Mouse (Mus musculus) C2C12 (cell line): ENCODE data around the gene Cpne8. TPM values are rescaled to one million over a fixed set of nuclear protein-coding genes. Genes with fewer than 3 reads are reported as not detected.

Source experiments
- H3K27me3 ChIP-seq: one replicate; pipeline ENCODE4 v1.6.1; 2011; ENCODE audit not compliant: control insufficient read depth, insufficient read depth, insufficient read length
- H3K36me3 ChIP-seq: one replicate; pipeline ENCODE4 v1.6.1; 2011; ENCODE audit not compliant: control insufficient read depth, insufficient read depth
- H3K4me3 ChIP-seq: one replicate; pipeline ENCODE4 v1.5.1; 2011; ENCODE audit warnings: mild to moderate bottlenecking, control low read depth; ENCODE audit not compliant: poor library complexity, insufficient read depth, severe bottlenecking
- H3K79me2 ChIP-seq: one replicate; pipeline ENCODE4 v1.6.1; 2011; ENCODE audit not compliant: control insufficient read depth, insufficient read depth
- H3K79me3 ChIP-seq: one replicate; pipeline ENCODE4 v1.6.1; 2011; ENCODE audit warnings: low read depth, control low read depth
- H3ac ChIP-seq: one replicate; pipeline ENCODE3; 2011; ENCODE audit warnings: low read depth; ENCODE audit not compliant: control insufficient read depth, insufficient read length
- CEBPB ChIP-seq: IDR thresholded peaks from one replicate; pipeline ENCODE4 v1.6.1; 2011; ENCODE audit warnings: low read depth, mild to moderate bottlenecking, control low read depth, moderate library complexity
- CTCF ChIP-seq: IDR thresholded peaks from one replicate; pipeline ENCODE4 v1.5.1; 2011; ENCODE audit not compliant: control insufficient read depth, insufficient read depth, insufficient read length
- FOSL1 ChIP-seq: IDR thresholded peaks from one replicate; pipeline ENCODE4 v1.8.0; 2011; ENCODE audit warnings: mild to moderate bottlenecking, low read length; ENCODE audit not compliant: poor library complexity, insufficient read depth, severe bottlenecking
- MAX ChIP-seq: IDR thresholded peaks from one replicate; pipeline ENCODE4 v1.6.1; 2011; ENCODE audit warnings: mild to moderate bottlenecking, control low read depth
- MYOD1 ChIP-seq: IDR thresholded peaks from one replicate; pipeline ENCODE4 v1.6.1; 2011; ENCODE audit warnings: low read depth; ENCODE audit not compliant: control insufficient read depth, insufficient read length
- MYOG ChIP-seq: IDR thresholded peaks from one replicate; pipeline ENCODE4 v1.6.1; 2011; ENCODE audit not compliant: control insufficient read depth, insufficient read length; ENCODE audit errors: extremely low read depth
- USF1 ChIP-seq: IDR thresholded peaks from one replicate; pipeline ENCODE4 v1.6.1; 2011; ENCODE audit warnings: low read depth, mild to moderate bottlenecking, control low read depth, moderate library complexity
- polyA plus RNA-seq: library from polyadenylated mRNA; unstranded; fragments of >200 nt; fragmentation: generic; extraction: Trizol; gene quantifications from one replicate; pipeline ENCODE4 v1.2.1, GENCODE M21; 2012; ENCODE audit warnings: missing spikeins

Cpne8 gene
- polyA plus RNA-seq, 1 experiment, result 5.4 TPM

DNA sequence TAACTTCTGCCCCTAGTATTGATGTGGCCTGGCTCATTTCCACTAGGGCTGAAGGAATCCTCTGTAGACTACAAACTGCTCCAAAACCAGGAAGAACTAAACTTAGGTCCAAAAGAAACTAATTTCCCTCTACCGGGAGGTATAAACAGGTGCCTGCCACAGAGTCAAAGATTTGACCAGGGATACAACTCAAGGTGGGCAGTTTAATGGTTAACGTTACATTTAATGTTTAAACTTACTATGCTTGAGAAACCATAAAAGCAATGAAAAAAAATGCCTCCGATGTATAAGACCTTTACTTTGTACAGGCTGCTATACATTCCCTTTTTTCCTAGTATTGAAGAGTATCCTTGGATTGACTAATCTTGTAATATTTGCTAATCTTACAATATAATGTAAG is 18.5 kb downstream of the Cpne8 start:
- no peak for TF ChIP-seq MAX
- TF ChIP-seq CEBPB, result no peak
- Histone ChIP-seq H3K79me2 (no peaks in the 10 kb centered on the region), H3K36me3 (no peaks in the 10 kb centered on the region), H3K79me3 (no peaks in the 10 kb centered on the region), H3K4me3 (no peak overlapping the region), H3ac (no peak overlapping the region), H3K27me3 (no peaks in the 10 kb centered on the region)

DNA sequence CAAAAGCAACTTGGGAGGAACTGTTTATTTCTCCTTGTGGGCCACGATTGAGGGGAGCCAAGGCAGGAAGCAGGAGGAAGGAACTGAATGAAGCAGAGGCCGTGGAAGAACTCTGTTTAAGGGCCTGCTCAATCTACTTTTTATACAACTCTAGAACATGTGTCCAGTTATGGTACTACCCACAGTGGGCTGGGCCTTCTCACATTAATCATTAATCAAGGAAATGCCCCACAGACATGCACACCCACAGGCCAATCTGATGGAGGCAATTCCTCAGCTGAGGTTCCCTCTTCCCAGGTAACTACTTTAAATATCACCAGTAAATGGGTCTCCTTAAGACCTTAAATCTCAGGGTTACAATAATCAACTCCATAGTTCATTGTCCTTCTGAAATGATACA is 21.2 kb downstream of the Cpne8 start:
- Histone ChIP-seq H3ac (no peak overlapping the region), H3K79me3 (no peaks in the 10 kb centered on the region), H3K79me2 (no peaks in the 10 kb centered on the region), H3K27me3 (no peaks in the 10 kb centered on the region), H3K36me3 (no peaks in the 10 kb centered on the region), H3K4me3 (no peak overlapping the region)
- no peak for TF ChIP-seq MYOG
- TF ChIP-seq CEBPB, result no peak
- no peak for TF ChIP-seq MYOD1
- TF ChIP-seq USF1, result no peak
- no peak for TF ChIP-seq MAX
- TF ChIP-seq FOSL1, result no peak
- no peak for TF ChIP-seq CTCF

DNA sequence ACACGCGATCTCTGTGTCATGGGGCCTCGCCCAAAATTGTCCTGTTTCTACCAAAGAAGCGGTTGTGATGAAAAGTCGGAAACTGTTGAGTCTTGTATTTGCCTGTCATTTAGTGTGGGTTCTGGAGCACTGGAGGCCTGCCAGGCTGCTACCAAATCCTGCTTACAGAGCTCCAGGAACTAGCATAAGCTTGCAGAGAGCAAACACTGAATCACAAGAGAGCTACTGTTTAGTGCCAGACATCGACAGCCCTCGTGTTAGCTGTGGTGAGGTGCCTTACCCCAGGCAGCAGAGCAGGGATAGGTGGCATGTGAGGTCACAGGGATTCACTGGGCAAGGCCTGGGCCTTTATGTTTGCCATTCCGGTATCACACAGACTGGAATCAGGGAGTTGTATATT is 22.7 kb downstream of the Cpne8 start:
- H3ac ChIP-seq, result no peak overlapping the region
- H3K27me3 ChIP-seq, result no peaks in the 10 kb centered on the region
- no peaks in the 10 kb centered on the region for H3K79me3 ChIP-seq
- H3K79me2 ChIP-seq, result no peaks in the 10 kb centered on the region
- TF ChIP-seq FOSL1 (no peak), USF1 (no peak), CEBPB (no peak), CTCF (no peak), MYOG (no peak)
- no peak overlapping the region for H3K4me3 ChIP-seq
- H3K36me3 ChIP-seq, result no peaks in the 10 kb centered on the region

DNA sequence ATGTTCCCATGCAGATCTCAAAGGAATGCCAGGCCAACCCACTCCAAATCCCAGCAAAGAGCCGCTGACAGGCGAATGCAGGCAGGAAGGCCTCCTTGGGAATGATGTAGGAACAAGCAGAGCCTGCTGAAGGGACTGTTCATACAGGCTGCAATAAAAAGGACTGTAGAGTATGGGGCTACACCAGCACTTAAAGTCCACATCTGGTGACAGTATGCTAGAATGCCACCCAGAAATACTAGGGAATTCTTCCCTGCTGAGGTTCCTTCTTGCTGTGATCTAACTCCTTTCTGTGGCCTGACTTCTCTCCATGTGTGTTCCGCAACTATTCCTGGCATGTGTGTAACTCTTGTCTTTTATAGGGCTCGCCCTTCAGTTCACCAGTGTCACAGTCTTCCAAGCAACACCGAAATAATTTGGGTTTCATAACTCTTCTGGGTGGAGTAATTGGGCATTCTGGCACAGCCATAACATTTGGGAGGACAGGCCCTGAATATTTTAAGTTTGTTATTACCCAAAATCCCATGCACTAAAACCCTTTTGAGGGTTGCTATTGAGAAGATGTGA is 32.1 kb downstream of the Cpne8 start:
- Histone ChIP-seq H3K79me2 (no peaks in the 10 kb centered on the region), H3K4me3 (no peak overlapping the region), H3K79me3 (no peaks in the 10 kb centered on the region), H3K27me3 (no peaks in the 10 kb centered on the region), H3ac (no peak overlapping the region), H3K36me3 (no peaks in the 10 kb centered on the region)
- TF ChIP-seq CEBPB (no peak), MYOD1 (no peak), FOSL1 (no peak), MYOG (no peak), MAX (no peak), CTCF (no peak), USF1 (no peak)

DNA sequence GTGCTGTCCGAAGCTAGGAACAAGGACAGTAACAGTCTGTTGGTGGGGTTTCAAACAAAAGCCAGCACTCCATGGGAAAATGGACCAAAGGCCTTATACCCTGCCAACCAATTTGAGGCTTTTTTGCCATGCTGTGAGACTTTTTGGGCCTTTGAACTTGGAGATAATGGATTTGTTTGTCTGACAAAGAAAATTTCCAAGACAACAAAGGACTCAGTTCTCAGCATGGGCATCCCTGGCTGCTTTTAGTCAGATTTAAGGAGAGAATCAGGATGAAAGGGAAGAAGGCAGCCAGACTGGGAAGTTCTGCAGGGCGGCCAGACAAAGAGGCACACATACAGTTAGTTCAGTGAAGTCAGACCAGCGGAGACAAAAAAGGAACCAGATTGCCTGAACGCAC is 32.9 kb downstream of the Cpne8 start:
- H3ac ChIP-seq, result no peak overlapping the region
- H3K36me3 ChIP-seq, result no peaks in the 10 kb centered on the region
- TF ChIP-seq MAX, result no peak
- TF ChIP-seq CTCF, result no peak
- H3K79me2 ChIP-seq, result no peaks in the 10 kb centered on the region
- no peak overlapping the region for H3K4me3 ChIP-seq
- no peaks in the 10 kb centered on the region for H3K79me3 ChIP-seq
- H3K27me3 ChIP-seq, result no peaks in the 10 kb centered on the region

DNA sequence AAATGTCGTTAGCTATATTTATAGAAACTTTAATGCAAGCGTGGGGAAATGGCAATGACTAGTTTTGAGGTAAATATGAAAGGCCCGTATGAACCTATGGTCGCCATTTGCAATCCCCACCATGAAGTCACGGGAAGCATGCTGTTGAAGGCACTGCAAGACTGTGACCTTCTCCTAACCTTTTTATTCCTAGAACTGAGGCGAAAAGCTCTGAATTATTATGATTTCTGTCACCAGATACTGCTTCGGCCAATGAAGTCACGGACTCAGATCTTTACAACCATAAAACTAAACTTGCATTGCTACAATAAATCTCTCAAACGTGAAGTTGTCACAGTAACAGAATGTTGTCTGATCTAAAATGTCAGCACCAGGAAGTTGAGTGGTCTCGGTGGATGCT is 33.4 kb downstream of the Cpne8 start:
- Histone ChIP-seq H3K36me3 (no peaks in the 10 kb centered on the region), H3K27me3 (no peaks in the 10 kb centered on the region), H3K4me3 (no peak overlapping the region), H3K79me2 (no peaks in the 10 kb centered on the region), H3ac (no peak overlapping the region), H3K79me3 (no peaks in the 10 kb centered on the region)
- TF ChIP-seq CEBPB (no peak), FOSL1 (no peak), USF1 (no peak), MAX (no peak), MYOD1 (no peak), MYOG (no peak), CTCF (no peak)
